Mouse (Mus musculus) embryonic fibroblast, embryonic 13.5 days (primary cell): Measurements from ENCODE around the gene Ttll2.
"Not testable (repeated sequence)": the region's sequence is repeated elsewhere in the genome, so short reads cannot be mapped to it uniquely, and the experiment has no call there.

Source experiments
- CTCF ChIP-seq: IDR thresholded peaks from 2 replicates; pipeline ENCODE4 v1.5.1; 2011; ENCODE audit warnings: mild to moderate bottlenecking, control low read depth, low read length, moderate library complexity, borderline replicate concordance; ENCODE audit not compliant: insufficient read depth
- POLR2A ChIP-seq: IDR thresholded peaks from 2 replicates; pipeline ENCODE4 v1.6.1; 2011; ENCODE audit warnings: low read depth, mild to moderate bottlenecking, control low read depth, low read length, moderate library complexity

DNA sequence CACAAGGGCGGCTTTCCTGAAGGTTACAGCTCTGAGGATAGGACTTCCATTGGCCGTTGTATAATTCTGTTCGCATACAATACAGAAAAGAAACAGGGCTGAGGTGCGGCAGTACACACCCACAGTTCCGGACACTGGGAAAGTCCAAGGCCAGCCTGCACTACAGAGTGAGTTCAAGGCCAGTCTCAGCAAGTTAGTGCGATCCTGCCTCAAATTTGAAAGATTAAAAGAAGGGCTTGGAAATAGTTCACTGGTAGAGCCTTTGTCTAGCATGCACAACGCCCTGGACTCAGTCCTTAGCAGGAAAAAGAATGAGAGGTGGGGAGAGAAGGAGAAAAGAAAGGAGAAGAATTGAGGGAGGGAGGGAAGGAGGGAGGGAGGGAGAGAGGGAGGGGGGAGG lies 42.6 kb upstream of the Ttll2 start:
- not testable (repeated sequence) for TF ChIP-seq CTCF, POLR2A
